Mouse (Mus musculus) thymus, postnatal 4 days (tissue): Measurements from ENCODE around the gene Ogfod2.
A peak's percentile ranks its signal among the peaks of the same experiment; 100 is the strongest.

Source experiments
- DNase-seq: peaks from one replicate; pipeline ENCODE4 v3.0.0; 2021

The Ogfod2 gene

DNA sequence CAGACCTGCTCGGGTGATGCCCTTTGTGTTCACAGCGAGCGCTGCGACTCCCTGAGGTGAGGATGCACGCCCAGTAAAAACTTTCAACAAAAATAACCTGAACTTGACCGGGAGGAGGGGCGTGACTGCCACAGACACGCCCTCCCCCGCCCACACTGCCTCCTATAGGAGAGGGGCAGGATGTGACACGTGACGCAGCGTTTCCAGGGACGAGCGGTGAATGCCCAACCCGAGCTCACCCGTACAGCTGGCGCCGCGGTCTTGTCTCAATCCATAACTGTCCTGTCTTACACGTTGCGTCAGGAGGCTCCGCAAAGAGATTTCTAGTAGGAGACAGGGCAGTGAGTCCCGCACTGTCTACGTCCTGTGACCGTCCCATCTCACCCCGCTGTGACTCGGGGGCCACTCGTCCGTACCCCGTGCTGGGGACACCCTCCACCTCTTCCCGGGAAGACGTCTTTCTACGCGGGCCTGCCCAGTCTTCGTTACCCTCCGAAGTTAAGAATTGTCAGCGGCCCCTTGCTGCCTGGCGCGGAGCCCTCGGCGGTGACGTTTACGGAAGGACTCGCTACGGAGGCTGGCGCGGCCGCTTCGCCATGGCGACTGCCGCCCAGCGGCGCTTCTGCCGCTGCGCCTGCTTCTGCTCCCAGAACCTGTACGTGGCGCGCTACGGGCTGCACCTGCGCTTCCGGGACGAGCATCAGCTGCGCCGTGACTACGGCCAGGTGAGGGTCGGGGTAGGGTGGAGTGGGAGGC is at the start of gene Ogfod2:
Gene Ogfod2 (plus strand): TSS at position 556 of the 756 bp plus-strand sequence.
- peak; percentile 97 for DNase-seq

DNA sequence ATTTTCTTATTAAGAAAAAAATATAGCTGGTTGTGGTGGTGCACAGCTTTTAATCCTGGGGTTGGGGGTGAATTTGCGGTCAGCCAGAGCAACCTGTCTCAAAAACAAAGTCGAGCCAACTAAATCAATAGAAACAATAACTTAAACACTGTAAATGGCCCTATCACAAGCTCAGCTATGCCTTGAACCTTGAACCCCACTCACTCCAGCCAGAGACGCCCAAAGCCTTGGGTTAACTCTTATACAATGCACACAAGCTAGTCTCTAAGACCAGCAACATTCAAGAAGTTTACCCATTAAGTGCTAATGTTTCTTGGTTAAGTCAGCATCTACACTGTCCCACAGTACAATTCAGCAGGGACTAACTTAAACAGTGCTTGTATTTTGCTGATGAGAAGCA is 42.4 kb upstream of the Ogfod2 start:
- no peak for DNase-seq

DNA sequence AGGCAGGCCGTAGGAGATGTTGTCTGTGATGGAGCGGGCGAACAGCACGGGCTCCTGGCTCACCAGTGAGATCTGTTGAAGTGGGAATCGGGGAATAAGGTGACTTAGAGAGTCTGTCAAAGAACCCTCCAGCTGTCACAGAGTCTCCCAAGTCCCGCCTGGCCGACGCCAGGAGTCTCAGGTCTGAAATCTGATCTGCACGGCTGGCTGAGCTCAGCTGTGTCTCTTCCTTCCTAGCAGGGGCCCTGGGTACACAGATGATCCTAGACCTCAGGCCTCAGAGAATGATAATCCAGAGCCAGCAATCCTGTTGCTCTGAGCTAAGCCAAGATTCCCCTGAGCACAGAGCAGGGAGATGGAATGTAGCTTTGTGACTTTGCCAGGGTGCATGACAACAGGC is 38.4 kb upstream of the Ogfod2 start:
- DNase-seq, result peak; percentile 41

DNA sequence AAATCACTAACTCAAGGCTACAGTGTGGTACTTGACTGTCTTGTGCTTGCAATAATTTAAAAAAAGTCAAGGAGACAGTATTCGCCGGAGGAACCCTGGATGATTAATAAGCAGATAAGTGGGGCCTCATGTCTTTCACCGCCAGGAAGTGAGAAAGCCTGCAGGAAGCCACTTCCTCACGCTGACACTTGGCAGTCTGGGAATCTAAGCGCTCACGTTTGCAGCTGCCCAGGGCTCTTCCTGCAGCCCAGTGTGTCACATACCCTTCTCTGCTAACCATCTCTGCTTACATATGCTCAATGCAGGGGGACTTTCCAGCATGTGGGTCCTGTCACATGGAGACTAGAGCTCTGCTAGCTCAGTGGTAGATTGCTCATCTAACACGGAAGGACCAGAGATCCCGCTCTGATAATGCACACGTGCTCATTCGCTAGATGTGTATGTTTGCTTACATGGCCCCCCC is 37.2 kb upstream of the Ogfod2 start:
- DNase-seq, result peak; percentile 56

DNA sequence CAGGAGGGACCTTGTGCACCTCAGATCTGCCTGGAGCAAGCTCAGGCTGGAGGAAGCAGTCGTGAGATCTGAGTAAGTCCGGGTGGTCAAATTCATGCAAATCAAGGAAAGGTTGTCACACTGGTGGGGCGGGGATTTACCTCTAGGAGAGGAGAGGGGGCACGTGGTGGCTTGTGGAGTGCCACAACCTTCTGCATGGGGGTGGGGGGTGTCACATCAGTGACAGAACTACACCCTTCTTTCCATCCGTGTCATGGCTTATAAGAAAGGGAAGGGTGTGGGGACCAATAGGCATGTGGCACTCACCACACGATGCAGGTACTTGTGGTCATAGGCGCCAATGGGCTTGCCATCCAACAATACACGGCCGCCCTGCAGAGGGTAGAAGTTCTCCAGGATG is 36.4 kb upstream of the Ogfod2 start:
- DNase-seq, result peak; percentile 62

DNA sequence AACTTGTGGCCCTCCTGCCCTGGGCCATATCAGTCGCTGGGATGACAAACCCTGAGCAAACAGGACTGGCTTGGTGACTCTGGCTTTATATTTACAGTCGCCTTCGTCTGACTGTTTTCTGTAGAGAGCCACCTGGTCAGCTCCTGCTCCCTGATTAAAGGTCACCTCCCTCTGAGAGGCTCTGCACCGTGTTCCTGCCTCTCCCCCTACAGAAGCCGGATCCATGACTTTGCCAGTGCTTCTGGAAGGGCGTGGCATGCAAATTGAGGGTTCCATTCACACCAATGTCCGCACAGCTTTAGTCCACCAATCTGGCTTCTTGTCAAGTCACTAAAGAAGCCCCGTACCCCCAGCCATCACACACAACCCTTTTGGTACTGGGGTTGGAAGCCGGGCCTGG is 35.5 kb upstream of the Ogfod2 start:
- no peak for DNase-seq

DNA sequence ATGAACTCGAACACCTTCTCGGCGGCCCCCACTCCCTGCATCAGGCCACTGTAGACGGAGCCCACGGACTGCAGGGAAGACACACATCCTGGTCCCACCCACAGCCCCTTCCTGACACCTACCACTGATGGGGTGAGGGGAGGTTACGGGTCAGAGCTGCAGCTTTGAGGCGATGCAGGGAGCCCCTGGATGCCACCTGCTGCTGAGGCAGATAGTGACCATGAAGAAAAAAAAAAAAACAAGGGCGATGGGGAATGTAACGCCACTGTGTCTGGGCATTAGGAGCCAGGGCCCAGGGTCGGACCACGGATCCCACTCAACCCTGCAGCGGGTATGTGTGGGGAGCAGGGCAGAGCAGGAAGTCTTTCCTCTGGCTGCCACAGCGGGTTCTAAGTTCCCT is 34.9 kb upstream of the Ogfod2 start:
- DNase-seq, result peak; percentile 52

DNA sequence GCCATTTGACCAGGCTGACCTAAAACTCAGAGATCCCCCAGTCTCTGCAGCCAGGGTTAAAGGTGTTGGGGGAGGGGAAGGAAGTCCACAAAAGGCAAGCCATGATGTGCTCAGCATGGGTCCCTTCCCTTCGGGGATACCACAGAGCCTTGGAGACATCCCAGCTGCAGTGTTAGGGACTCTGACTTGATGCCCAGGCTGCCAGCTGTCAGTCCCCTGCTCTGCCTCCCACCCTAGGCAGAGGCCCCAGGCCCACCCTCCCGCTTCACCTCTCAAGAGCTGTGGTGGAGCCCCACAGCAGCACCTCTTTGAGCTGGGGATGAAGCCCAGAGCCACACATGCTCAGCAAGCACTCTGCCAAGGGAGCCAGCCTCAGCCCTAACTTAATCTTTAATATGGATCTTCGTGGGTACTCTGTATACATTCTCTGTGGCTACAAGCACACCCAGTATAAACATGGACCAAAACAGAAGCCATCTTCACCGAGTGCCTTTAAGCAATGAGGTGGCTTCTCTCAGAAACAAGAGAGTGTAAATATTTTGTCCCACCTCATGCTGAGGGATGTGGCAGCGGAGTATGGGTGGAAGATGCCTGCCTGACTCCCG is 34.1 kb upstream of the Ogfod2 start:
- peak; percentile 70 for DNase-seq

DNA sequence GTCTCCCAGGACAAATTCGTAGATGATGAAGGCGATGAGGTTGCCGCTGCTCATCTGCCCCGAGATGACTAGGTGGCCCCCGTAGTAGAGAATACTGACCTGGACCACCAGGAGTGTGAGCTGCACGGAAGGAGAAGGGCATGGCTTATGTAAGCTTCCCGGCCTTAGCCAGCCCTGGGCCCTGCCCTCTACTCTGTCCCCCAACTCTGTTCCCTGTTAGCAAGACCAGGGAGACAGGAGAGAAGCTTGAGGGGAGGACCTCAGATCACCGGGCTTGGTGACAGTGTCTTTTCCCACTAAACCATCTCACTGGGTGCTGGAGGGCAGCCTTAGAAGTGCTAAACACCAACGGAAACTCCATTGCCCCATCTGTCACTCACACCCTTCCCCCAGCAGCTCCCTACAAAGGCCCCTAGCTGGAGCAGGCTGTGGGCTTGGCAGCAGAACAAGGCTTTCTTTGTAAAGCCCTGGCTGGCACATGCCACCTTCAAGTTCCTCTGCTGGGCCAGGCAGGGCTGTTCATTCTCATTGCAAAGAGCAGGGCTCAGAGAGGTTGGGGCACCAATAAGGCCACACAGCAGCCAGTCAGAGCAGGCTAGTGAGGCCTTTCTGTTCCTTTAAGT is 33.2 kb upstream of the Ogfod2 start:
- DNase-seq, result peak; percentile 73

DNA sequence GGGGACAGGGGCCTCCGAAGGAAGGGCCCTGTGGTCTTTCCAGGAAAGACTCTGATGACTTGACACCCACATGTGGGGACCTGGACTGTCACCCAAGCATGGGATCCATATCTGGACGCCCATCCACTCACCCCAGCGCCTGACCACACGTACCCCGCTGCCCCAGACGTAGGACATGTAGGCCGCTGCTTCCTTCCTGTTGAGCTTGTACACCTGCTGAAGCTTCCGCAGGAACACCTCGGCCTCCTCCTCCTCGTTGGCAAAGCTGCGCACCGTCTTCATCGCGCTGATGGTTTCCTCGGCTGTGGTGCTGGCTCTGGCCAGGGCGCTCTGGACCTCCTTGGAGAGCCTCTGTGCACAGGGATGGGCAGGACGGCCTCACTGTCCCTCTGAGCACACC is 32.2 kb upstream of the Ogfod2 start:
- peak; percentile 75 for DNase-seq

DNA sequence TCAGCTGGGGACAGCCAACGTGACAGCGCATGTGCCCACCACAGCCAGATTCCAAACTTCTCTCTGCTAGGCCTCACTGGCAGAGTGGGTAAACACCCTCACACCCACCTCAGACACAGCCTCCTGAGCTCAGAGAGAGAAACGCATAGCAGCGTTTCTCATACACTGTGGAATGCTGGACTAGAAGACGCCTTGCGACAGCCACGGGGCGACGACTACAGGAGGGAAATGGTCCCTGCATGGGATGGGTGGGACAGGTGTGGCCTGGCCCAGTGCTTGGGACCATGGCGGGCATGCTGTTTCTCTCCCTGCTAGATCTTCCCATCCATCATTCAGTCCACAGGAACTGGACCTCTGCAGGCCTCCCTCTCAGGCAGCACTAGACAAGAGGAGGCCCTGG is 29.6 kb upstream of the Ogfod2 start:
- DNase-seq, result peak; percentile 34

DNA sequence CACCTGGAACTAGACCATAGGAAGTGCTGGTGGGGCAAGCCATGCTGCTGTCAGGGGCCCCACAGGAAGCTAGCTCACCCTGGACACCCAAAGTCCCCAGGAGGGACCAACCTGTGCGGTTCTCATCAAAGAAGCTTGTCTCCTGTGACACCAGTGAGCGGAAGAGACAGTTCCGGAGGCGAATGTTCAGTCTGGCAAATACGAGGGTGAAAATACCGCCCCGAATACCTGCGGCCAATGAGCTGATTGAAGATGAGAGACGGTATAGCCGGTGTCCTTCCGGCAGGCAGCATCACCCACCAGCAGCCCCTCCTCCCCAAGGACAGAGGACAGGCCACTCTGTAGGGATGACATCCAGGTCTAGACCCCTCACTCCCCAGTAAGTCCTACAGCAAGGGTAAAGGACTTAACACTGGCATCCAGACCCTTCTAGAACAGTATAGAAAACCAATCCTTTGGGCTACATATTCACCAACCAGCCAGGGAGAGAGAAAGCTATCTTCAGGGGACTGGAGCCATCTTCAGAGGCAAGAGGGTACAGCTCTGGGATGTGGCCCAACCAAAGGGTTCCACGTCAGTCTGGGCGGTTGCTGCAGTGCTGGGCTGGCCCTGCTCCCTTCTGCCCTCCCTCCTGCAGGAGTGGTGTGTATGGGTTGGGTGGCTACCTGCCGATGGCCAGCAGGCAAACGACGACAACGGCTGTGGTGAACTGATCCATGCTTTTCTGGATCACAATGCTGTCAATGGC is 29.0 kb upstream of the Ogfod2 start:
- peak; percentile 37 for DNase-seq

DNA sequence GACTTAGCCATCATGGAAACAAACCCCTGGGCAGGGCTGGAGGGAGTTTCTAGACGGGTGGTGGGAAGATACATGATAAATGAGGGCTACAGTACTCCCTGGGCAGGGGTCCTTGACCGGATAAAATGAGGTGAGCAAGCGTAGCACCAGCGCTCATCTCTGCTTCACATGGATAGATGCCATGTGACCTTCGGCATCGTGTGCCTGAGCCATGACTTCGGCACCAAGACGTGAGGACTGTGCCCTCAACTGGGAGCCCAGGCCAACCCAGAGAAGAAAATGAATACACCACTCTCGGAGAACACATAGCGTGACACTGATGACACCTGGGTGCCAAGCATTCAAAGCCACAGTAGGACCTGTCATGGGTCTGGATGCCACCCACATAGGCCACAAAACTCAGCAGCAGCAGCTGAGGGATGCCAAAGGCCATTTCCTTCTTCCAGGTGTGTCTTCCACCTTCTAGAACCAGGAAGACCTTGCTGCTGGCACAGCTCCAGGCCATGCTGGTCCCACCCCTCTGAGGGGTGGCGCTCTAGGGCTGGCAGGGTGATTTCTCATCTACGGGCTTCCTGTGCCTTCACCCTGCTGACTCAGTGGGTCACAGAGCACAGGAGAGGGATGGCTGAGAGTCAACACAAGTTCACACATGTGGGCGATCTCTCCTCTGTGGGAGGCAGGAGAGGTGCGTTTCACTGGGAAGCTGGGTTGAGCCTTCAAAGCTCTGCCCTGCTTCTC is 28.1 kb upstream of the Ogfod2 start:
- DNase-seq, result peak; percentile 65

DNA sequence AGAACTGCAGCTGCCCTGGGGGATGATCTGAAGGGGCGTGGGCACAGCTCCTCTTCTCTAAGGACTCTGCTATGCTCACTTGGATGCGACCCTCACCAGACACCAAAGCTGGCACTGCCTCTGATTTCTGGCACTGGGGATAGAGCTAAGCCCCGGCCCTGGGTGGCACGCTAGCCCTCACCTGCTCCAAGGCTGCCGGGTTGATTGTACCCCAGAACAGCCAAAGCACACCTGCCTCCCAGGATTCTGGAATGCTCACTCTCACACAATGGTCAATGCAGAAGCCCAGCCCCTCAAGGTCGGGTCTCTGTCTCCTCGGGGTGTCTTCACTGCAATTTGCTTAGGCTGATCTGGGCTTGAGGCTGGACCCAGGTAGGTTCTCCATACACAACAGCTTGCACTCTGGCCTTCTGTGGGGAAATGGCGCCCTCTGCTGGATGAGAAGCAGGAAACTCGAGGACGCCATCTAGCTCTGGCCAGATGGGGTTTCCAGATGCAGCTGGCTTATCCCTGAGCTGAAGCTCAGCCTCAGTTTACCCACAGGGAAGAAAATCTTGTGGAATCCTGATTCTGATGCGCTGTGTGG is 27.4 kb upstream of the Ogfod2 start:
- DNase-seq, result peak; percentile 95

DNA sequence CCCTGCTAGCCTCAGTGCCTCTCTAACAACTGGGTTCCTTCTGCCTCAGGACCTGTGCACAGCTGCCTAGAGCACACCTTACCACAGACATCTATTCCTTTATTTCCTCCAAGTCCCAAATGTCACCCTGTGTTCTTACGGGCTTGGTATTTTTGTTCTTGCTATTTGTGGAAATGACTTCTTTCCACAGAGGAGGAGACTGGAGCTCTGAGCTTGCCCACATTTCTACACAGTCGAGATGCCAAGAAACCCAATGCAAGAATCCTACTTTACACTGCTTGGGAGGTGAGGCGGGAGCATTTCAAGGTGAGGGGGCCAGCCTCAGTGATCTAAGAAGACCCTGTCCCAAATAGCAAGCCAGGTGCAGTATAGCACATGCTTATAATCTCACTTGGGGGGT is 26.6 kb upstream of the Ogfod2 start:
- DNase-seq, result no peak

DNA sequence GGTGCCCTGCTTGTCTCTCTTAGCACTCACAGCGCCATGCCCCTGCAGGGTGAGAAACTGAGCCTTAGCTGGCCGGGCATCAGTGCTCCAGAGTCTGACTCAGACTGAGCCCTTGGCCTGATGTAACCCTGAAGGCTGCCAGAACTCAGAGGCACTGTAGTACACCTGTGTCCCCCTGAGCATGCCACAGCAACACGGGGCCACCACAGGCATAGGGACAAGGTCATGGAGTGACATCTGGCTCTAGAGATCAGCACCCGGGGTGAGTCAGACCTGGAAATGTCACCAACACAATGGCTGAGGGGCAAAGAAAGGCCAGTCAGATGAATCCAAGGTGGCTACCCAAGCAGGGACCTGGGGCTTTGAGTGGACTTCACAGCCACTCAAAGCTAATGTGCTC is 25.2 kb upstream of the Ogfod2 start:
- DNase-seq, result no peak

DNA sequence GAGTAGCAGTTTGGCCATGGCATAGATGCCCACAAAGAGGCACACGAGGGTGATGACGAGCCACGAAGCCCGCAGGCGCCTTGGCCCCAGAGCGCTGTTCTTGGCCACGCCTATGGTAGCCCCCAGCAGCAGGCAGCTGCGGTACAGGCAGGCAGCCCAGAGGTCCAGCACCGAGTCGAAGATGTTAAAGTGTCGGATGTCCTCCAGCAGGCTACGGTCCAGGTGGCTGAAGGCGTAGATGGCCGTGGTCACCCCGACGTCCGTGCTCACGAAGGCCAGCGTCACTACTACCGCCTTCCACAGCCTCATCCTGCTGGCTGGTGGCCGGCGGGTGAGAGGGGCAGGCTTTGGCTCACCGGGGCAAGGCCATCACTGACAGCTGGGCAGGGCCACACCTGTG is 22.2 kb upstream of the Ogfod2 start:
- no peak for DNase-seq

DNA sequence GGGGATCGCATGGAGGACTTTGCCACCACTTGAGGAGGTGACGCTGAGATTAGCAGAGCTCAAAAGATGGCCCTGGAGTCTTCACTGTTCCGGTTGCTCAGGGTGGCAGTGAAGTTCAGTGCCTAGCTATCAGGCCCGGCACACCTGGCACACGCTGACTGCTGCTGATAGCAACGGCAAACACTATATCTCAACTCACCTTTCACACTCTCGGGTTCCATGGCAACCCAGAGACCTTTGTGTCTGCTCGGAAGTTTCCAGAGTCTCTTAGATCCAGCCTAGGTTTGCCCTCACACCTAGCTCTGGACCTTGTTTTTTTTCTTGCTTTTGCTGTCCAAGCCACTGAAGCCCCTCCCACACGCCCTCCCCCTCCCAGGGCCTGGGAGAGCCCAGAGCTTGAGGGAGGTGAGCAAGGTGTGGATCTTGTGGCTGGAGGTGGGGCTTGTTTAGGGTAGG is 20.1 kb upstream of the Ogfod2 start:
- DNase-seq, result no peak

DNA sequence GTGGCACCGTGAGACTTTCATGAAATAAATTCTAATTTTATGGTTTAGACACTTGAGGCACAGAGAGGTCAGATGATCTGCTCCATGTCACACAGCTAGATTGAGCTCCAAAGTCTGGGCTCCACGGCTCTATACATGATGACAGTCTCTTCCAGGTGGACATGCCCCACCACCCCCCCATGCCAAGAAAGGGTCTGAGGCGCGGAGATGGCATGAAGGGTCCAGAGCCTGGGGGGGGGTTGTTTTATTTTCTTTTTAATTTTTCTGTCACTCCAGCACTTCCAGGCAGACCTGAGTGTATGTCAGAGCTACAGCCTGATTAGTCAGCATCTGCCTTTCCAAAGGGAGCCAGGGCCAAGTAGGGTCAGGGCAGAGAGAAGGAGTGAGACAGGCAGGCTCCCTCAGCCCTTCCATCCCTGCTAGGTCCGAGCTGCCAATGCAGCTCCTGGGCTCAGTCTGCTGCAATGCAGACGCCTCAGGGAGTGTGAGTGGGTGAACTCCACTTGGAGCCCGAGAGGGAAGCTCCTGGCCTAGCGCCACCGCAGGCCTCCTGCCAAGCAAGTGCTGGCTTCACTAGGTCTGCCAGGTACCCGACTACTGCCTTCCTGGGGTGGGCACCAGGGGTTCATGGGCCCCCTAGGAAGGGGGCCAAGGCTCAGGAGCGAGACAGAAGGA is 18.8 kb upstream of the Ogfod2 start:
- peak; percentile 22 for DNase-seq

DNA sequence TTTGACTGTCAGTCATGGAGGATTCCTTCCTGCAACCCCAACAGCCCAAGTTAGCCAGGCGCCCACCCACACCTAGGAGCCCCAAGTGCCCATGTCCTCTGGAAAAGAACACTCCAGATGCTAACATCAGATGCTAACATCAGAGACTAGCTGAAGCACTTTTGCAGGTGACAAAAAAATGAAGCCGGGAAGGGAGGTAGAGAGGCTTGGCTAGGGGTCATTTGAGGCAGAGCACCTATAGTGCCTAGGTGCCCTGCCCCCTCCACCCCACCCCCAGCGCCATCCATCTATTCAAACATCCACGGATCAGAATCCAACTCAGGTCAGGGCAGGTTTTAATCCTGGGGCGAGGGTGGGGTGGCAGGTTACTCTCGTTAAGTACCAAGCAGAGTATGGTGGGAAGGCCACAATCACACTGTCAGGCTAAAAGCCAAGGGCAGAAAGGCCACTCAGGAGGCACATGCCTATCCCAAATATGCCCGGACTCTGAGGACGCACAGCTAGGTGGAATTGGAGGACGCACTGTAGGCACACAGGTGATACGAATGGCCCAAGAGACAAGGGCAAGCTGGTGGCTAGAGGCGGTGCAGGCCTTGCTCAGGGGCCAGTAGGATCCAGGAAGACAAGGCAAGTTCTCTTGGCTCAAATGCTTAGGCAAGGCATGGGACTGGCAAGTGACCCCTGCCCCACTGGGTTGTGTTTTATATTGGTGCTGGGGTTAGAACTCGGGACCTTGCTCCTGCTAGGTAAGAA is 18.1 kb upstream of the Ogfod2 start:
- DNase-seq, result no peak

DNA sequence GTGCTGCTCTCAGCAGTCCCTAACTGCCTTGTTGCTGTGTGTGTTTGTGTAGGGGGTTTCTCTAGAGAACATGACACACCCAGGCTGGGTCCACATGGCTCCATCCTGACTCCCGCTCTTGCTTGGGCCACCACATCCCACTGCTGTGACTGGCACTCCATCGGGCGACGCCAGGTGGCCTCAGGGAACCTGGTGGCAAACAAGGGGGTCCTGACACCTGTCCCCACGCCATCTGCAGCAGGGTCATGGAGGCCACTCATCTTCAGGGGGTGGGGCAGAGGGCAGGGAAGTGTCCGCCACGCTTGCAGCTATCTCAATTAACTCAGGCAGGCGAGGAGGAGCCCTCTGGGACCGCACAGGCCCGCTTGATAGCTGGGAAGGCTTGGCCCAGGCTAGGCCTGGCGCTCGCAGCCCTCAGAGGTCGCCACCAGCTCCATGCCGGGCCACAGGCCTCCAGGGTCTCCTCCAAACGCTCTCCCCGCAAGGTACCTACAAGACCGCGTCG is 17.0 kb upstream of the Ogfod2 start:
- DNase-seq, result peak; percentile 46
